Mouse (Mus musculus) inflammation-experienced regulatory T-cells, adult 6 months (primary cell): Measurements from ENCODE around the gene Atp1b1. TPM values are rescaled to one million over a fixed set of nuclear protein-coding genes. Genes with fewer than 3 reads are reported as not detected.

Source experiments
- ATAC-seq: one replicate; pipeline ENCODE4 v1.8.0; 2017
- polyA plus RNA-seq, 3 experiments: library from polyadenylated mRNA; unstranded; fragments of 100-300 nt; shearing (Covaris generic); gene quantifications; one replicate each; pipeline ENCODE4 v1.2.1; 2017

Atp1b1 gene
- polyA plus RNA-seq, 3 experiments from 2014 or later: 0.19 to 3.4 (median 2.4) TPM

DNA sequence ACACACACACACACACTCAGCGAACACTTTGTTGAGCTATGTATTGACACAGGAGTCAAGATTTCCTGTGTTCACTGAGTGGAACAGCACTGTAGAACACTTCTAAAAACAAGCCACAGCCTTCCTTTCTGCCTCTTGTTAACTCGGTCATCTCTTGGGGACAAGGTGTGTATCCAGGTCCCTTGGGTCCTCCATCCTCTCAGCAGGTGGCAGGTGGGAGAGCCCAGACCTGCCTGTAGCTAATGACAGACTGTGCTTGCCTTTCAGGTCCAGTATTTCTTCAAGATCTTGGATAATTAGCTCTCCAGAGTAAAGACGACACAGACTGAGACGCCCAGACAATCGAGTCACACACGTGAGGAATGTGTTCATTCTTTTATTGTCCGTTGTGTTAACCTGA lies 21.4 kb downstream of the Atp1b1 start:
- no peak for ATAC-seq

DNA sequence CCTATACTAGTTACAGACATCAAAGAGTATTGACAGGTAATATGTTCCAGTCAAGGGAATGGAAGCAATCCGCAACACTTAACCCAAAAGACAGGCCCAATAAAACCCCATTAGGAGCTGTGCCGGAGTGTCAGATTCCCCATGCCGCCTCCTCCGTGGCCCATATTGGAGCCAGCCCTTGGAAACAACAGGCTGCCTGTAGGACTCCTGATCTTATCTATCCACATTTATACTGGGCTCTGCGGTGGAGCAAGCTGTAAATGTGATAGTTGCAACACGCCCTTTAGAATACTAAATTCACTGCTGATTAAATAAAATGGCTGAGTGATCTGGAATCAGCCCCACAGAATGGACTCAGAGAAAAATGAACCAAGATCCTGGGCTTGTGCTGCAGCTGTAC lies 24.1 kb downstream of the Atp1b1 start:
- no peak for ATAC-seq

DNA sequence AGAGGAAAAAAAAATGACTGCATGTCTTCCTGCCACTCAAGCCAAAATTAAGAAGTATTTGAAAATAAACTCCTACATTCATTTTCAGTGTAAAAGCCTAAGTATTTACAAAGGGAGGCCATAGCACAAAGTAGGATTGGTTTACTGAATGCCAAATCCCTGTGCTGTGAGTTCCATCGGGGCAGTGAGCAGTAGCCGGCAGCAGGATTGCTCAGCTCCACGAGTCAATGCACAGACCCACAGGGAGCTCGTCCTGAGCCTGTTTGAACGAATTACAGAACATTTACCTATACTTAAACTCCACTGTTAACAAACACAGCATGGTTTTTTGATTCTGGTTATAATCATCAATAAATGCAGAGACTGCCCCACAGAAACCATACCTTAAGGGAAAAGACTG lies 25.5 kb downstream of the Atp1b1 start:
- ATAC-seq: no peak

DNA sequence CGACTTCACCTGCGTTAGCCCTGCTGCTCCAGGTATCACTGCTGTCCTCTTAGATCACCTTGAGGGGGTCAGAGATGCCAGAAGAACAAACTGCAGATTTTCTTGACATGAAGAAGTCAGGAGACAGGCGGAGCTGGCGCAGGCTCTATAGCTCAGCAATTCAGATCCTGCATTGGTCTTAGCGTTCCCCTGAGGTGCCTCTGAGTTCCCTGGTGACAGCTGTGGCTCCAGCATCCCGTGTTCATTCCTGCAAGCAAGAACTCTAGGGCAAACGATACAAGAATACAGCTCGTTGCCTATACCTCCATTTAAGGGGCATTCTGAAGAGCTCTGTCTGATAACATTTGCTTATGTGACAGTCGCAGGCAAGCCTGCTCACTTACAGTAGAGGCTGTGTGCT lies 29.5 kb downstream of the Atp1b1 start:
- no peak for ATAC-seq

DNA sequence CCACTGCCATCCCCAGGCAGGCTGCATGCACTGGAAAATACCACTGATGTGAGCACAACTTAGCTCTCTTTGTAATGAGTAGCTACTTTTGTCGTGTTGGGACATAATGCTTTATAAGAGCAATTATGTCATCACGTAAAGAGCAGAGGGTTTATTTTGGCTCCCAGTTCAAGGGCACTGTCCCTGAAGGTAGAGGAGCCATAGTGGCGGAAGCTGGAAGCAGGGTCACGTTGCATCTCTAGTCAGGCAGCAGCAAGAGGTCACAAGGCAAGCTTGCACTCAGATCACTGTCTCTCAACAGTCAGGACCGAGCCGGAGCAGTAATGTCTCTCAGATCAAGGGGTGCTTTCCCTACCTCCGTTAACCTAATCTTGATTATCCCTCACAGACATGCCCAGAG lies 30.4 kb downstream of the Atp1b1 start:
- no peak for ATAC-seq

DNA sequence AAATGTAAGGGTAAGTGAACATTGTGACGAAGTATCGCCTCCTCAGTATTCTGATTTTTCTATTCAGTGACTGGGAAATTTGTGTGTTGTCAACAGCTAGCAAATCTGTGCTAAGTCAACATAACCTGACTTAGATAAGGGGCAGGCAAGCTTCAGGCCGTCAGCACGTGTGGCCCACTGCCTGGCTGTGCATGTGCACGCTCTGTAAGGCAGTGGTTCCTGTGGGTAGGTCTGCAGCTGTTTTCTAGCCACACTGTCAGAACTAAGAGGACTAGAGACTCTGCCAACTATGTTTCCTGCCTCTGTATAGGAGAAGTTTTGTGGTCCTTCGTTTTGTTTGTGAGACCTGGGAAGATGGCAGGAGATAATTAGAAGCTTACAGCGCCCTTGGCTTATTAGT lies 31.9 kb downstream of the Atp1b1 start:
- ATAC-seq: no peak

DNA sequence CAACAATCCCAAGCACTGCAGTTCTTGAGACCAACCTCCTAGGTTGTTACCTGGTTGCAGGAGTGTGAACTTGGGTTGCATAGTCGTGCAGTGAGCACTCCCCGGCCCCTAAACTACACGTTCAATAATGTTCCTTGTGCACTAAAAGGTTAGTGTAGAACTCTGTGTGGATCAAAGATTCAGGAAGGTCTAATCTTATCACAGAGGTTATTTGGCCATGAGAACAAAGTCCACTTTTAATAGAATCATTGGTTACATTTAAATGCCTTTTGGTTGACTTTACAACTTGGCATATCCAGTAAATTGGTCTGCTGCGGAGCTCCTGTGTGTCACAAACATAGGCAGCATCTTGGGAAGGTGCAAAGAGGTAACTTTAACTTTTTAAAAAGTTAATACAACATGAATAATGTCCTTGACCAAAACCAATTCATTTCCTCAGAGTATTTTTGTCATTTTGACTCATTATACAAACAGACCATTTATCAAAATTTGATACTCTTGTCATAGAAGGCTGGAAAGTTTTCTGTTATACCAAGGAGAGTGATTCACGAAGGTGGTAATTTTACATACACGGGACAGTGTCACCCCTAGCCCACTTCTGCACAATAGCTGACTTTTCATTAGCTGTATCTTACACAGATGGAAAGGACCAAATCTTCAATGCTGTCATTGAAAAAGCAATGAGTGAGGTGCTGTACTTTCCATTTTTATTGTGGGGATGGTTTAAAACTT lies 37.4 kb downstream of the Atp1b1 start:
- no peak for ATAC-seq

DNA sequence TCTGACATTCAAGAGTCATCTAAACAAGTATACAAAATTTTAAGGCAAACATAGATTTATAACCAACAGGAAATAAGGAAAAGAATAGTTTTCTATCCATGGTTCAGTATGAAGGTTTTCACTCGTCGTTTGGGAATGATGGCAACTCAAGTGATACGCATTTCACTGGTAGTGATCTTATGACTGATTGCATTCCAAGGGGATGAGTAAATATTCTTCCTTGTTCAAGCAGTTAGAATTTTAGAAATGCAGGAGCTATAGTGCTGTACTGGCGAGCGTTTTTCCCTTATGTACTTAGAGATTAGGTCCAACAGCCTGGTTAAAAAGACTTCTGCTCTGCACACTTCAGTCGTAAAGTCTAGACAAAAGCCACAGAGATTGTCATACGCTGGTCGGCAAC lies 38.8 kb downstream of the Atp1b1 start:
- no peak for ATAC-seq

DNA sequence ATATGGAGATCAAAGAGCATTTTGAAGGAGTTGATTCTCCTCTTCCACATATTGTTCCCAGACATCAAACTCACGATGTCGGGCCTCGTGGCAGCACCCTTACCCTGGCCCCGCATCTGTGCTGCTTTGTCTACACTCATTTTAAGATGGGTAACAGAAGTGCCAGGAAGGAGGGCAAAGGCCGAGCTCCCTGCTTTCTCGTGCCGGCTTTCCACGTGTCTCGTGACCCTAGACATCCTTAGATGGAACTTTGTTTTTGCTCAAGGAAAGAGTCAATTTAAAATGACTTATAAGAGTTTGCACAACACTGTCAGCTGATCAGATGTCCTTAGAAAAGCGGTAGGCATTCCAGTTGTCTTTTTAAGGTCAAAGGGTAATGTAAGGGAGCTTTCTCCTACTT lies 39.8 kb downstream of the Atp1b1 start:
- ATAC-seq: no peak

DNA sequence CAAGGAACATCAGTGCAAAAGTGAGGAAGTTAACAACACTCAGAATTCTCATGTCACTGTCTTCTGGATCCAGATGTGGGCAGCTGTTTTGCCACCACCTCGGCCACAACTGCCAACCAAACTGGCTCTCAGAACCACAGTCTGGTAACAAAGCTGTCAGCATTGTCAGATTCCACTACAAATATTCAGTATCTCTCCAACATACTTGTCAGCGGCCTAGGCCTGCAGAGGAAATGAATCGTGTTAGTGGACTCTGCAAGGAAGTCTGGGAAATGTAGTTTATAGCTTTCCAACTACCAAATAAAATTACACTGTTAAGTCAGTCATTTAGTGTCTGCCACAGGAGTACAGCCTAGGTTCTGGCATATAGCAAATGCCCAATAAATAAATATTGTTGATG lies 40.6 kb downstream of the Atp1b1 start:
- no peak for ATAC-seq

DNA sequence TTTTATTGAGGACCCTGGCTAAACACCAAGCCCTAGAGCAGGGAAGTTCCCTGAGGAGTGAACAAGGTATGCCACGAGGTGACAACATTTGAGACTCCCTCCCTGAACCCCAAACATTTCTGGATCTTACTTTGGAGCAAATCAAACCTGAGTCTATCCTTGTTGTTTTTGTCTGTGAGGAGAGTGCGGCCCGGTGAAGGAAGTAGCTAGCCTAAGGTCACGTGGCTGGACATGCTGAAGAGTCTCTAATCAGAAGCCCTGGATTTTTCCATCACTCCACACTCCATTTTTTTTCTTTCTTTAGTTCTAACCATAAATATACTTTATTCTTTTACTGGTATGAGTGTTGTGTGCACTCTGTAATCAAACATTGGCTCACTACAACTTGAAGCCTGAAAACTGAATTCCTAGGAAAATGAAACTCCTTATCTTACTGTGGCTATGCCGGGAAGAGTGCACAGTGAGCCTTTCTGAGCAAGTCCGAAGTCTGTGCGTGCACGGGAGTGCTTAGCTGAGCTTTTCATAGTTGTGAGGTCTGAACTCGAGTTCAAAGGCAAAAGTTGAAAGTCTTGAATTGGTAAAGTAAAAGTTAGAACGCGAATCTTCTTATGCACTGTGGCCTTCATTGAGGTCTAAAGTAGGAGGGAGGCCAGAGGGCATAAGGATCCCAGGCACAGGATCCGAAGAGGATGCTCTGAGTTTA lies 41.3 kb downstream of the Atp1b1 start:
- ATAC-seq: no peak

DNA sequence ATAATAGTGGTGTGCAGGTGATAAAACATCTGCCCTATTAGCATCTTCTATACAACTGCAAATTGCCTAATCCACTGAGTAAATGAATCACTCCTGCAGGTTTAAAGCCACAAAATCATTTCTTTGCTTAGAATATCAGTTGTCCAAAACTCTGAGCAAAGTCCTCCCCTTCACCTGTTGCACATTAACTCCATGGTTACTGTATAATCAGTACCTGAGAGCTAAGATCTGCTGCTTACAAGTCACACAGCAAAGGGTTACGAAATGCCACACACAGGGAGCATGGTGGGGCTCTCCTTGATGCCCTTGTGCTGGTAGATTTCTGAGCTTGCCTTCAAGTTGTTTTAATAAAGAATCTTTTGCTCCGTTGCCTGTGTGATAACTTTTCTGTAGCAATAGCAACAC lies 42.8 kb downstream of the Atp1b1 start:
- ATAC-seq: no peak

DNA sequence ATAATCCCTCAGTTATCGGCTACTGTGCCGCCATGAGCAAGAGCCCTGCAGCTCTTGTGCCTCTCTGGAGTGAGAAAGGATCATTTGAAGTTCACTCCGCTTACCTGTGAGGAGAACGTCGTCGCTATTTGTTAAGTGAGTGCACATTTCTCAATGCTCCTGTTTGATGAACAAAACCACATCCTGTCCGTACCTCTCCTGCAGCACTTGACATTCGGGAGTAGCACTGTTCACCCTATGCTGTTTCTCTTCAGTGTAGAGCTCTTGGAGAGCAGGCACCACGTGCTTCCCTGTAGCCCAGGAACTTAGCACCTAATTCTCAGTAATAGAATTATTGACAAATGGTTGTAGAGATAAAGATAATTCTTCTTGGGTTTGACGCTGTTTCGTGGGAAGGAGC lies 44.5 kb downstream of the Atp1b1 start:
- peak; percentile 90 for ATAC-seq

DNA sequence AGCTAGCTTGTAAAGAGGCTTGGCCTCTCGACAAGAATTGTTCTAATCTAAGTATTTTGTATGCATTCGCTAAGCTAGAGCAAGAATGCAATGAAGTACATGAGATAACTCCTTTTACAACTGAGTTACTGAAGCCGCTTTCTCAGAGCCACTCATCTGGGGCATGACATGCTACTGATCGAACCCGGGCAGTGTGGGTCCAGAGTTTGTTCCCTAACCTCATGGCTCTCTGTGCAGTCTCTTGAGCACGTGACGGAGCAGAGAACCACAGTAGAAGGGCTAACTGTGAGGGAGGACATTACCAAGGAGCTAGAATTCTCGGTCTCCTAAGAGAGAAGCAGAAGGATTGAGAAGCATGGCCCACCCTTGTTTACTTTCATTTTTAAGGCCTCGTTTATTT lies 45.2 kb downstream of the Atp1b1 start:
- no peak for ATAC-seq

DNA sequence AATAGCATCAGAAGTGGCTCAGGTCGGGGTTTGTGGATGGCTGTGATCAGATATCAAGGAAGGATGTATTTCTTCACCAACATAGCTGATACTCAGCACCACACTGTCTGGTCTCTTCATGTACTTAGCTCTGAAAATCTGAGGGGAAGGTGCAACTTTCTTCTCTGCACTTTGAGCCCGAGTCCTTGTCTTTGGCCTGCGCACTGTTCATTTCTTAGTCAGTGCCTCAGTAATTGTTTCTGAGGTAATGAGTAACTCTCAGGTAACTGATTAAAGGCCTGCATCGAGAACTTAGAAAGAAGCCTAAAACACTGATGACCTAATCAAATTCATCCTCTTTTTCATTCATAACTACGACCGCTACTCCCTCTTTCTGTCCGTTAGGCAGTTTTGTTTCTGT lies 46.8 kb downstream of the Atp1b1 start:
- no peak for ATAC-seq

DNA sequence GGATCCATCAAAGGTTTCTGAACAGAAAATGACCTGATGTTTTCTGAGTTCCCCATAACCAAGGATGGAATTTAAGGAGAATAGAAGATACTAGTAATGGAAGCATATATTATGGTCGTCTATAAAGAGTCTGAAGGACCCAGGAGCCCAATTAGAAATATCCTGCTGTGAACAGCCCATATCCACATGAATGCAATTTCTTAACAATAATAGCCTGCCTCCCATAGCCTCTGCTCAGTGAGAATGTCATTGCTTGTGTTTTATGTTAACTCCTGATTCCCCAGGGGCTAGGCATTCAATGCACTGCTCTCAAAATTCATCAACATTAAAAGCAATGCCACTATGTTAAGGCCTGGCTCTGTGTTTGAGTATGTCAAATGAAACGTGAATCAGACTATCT lies 49.5 kb downstream of the Atp1b1 start:
- no peak for ATAC-seq

DNA sequence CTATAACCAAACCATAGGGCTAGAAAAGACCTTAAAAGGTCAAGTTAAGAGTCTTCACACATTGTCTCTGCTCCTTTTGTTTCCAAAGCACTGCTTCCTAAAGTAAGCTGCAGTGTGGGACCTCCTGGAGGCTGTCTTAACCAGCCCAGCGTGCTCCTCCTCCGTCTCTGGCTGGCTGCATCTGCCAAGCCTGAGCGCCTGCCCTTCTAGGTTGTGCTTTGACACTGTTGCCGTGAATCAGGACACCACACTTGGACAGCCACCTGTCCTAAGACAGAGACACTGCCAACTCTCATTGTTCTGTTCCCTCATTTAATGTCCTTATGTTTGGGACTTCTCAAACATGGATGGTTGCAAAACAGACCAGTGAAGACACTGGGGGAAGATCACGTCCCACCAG lies 51.6 kb downstream of the Atp1b1 start:
- ATAC-seq: no peak

DNA sequence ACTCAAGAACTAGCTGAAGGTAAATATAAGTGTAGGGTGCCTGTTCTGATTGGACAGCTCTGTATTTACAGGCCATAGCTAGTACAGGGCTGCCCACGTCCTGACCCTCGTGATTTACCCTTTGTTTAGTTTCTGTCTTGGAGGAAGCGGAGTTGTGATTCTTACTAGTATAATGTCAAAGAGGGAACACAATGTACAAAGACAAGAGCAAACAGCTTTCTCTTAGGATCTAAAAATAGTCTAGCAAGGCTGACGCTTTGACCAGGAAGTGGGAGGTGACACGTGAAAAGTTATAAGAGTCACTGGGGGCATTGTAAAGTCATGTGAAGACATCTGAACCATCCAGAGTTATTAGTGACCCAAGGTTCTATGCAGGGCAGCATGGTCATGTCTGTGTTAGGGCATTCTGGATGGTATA lies 52.8 kb downstream of the Atp1b1 start:
- peak; percentile 41 for ATAC-seq

DNA sequence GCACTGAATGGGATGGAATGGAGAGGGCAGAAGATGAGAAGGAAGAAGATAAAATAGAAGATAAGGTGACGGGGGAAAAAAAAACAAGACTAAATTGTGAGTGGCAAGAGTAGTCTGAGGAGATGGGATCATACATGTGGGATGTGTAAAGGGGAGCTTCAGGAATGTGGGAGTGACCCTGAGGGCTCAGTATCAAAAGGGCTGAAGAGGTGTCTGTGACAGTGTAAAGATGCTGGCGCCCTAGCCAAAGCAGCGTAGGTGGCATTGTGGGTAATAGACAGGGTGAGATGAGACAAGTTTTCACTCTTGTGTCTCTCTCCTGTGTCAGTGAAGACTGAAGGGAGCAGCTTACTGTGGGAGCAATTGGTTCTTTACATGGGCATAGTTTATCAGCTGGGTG lies 58.6 kb downstream of the Atp1b1 start:
- ATAC-seq: no peak

DNA sequence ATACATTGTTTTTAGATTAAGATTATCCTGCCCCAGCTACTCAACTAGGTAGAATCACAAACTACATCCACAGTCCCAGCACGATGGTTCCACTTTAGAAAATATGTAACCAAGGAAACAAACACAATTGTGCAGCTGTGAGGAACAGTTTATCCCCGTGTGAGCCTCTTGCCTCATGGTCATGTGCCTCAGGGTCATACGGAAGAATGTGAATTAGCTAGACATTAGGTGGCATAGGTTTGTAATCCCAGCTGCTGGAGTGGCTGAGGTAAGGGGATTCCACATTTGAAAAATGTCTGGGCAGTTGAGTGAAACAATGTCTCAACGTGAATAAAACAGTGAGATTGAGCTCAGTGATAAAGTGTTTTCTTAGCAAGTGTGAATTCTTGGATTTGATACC lies 60.5 kb downstream of the Atp1b1 start:
- ATAC-seq: no peak

DNA sequence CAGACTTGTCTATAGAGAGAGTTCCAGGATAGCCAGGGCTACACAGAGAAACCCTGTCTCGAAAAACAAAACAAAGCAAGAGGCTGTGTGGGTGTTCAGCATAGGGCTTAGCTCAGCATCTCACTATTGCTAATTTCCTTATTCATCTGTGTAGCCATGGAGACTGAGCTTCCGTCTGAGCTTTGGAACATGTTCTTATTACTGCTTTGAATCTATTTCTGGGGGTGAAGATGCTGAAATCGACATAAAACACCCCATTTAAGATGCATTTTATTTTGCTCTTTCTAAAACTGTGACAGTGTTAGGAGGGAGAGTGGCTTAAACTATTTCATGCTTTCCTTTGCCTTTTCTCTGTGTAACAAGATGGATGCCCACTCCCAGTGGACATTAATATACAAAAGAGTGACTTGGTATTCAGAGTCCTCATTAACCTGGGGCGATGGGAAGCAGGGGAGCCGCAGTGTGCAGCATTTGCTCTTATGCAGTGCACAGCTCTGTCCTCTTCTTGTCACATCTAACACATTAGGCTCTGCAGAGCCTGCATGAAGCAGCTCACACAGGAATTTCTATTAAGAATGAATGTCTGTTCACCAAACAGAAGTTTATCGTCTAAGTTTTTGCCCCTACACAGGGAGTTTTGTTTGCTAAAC lies 62.9 kb downstream of the Atp1b1 start:
- ATAC-seq: peak; percentile 91

DNA sequence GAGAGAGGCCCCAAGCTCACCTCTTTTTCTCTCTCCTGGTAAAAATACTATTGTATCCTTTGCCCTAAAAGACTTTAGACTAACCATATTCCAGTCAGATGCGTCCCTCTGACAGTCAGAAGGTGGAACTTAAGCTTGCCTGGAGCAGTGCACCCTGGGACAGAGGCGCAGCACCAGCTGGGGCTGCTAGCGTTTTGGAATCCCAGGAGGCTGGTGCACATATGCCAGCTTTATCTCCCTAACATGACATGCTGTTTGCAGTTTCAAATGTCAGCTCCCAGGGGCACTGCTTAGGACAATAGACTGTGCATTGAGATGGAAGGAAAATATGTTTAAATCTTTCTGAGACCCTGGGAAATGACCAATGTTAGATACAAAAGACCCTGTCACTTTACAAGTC lies 66.0 kb downstream of the Atp1b1 start:
- ATAC-seq: no peak

DNA sequence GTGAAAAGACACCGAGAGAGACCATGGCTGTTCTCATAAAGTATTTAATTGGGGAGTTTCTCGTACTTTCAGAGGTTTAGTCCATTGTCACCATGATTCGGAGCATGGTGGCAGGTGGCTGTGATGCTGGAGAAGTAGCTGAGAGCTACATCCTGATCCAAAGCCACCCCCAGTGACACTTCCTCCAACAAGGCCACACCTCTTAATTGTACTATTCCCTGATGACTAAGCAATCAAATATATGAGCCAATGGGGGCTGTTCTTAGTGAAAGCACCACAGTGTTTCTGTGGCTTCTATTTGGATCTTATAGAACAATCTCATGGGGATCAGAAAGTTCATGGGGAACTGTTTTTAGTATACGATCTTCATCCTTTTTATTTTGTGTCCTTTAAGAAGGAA lies 68.4 kb downstream of the Atp1b1 start:
- ATAC-seq: no peak
